Mouse (Mus musculus) myocyte (in vitro differentiated cells): ENCODE data around the gene Ddah1.

Experiments
- CEBPB ChIP-seq: IDR thresholded peaks from 2 replicates; pipeline ENCODE4 v1.6.1; 2011; ENCODE audit warnings: mild to moderate bottlenecking, moderate library complexity; ENCODE audit not compliant: poor library complexity, insufficient read depth, severe bottlenecking
- MAX ChIP-seq: IDR thresholded peaks from one replicate; pipeline ENCODE4 v1.6.1; 2011; ENCODE audit warnings: low read depth, mild to moderate bottlenecking, control low read depth
- POLR2A ChIP-seq: IDR thresholded peaks from one replicate; pipeline ENCODE4 v1.6.1; 2011; ENCODE audit warnings: low read depth, mild to moderate bottlenecking, control low read depth, moderate library complexity; ENCODE audit not compliant: insufficient read length
- SRF ChIP-seq: IDR thresholded peaks from one replicate; pipeline ENCODE4 v1.6.1; 2011; ENCODE audit warnings: low read depth; ENCODE audit not compliant: control insufficient read depth, insufficient read length

DNA sequence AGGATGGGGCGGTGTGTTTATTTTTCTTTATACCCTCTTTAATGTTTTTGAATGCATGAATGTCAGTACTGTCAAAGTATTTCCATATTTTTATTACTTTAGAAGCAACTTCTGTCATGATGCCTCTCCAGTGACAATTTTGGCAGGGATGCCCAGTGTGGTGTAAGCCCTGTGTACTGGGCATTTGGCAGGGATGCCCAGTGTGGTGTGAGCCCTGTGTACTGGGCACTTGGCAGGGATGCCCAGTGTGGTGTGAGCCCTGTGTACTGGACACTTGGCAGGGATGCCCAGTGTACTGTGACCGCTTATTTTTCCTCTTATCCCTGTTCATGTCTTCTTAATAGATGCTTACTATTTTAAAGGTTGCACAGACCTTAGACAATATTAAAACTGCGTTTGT lies 85.4 kb downstream of the Ddah1 start:
- TF ChIP-seq POLR2A (no peak), CEBPB (no peak), SRF (no peak), MAX (no peak)
